Mouse (Mus musculus) liver, adult 2 months (tissue): ENCODE data around the gene Crhr2.

Source experiments
- CTCF ChIP-seq: fragments of 200-500 bp; IDR thresholded peaks from 2 replicates; pipeline ENCODE4 v1.5.1; 2011; ENCODE audit warnings: low read depth, low read length, control low read depth
- POLR2A ChIP-seq: fragments of 200-500 bp; IDR thresholded peaks from 2 replicates; pipeline ENCODE4 v1.6.1; 2011; ENCODE audit warnings: low read length, control low read depth; ENCODE audit not compliant: insufficient read depth; ENCODE audit errors: extremely low read depth

DNA sequence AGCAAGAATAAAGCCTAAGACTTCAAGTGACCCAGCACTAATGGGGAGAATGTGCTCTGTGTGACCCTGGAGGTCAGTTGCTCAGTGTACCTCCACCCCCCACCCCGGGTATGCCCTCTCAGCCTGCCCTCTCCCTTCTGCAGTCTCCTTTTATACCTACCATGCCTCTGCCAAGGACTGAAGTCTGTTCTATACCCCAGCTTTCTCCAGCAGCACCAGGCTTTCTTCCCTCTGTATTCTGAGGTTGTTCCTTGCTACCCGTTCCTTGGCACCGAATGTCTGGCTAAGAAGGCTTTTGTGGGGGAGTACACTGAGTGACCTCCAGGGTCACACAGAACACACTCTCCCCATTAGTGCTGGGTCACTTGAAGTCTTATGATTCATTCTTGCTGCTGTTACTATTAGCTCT lies 41.1 kb upstream of the Crhr2 start:
- no peak for TF ChIP-seq POLR2A
- TF ChIP-seq CTCF, result no peak
